Mouse (Mus musculus) spleen, adult 2 months (tissue): ENCODE data around the gene Lrrc8b.

ENCODE experiments used
- CTCF ChIP-seq: fragments of 200-500 bp; IDR thresholded peaks from 2 replicates; pipeline ENCODE4 v1.5.1; 2011; ENCODE audit warnings: mild to moderate bottlenecking, inconsistent platforms; ENCODE audit not compliant: insufficient read depth, insufficient read length, insufficient replicate concordance; ENCODE audit errors: extremely low read depth
- POLR2A ChIP-seq: fragments of 200-500 bp; IDR thresholded peaks from 2 replicates; pipeline ENCODE4 v1.6.1; 2011; ENCODE audit warnings: low read depth, low read length, inconsistent platforms

DNA sequence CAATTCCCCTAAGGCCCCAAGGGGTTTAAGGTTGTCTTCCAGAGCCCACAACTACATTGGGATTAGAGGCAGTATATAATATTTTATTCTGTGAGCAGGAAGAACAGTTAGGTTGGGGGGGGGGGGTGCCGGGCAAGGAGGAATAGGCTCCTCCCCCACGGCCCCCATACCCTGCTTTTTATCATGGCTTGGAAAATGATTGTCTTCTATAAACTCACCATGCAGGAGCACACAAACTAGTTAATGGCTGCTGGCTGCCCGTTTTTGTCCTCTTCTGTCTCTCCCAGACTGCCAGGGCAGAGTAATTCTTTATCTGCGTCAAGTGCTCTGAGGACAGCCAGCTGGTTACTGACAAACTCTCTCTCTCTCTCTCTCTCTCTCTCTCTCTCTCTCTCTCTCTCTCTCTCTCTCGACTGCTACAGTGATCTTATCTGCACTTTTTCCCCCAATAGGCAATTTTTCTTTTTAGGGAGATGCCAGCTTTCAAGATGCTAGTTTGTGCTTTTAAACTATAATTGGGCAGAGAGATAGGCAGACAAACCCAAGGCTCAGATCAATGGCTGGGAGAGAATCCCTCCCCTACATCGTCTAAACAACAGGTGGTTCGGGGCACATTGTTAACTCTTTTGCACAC, 102.5 kb downstream of the Lrrc8b start:
- TF ChIP-seq POLR2A: no peak
- no peak for TF ChIP-seq CTCF
